Mouse (Mus musculus): ENCODE data around the gene Otop2. TPM values are rescaled to one million over a fixed set of nuclear protein-coding genes. Genes with fewer than 3 reads are reported as not detected.

Otop2 gene
- polyA plus RNA-seq, 1 experiment: not detected

GRCm38 (mm10) chr11:115292631-115293375, 14.2 kb upstream of the Otop2 start:
- no peak overlapping the region for H3K27ac ChIP-seq (ENCODE audit: insufficient read depth, low read depth, low read length)
- no peak overlapping the region for H3K4me3 ChIP-seq (ENCODE audit: insufficient read depth, low read length)
- H3K4me1 ChIP-seq (ENCODE audit: control insufficient read depth, insufficient read depth, low read length): peaks cover 23% of the 10 kb centered on the region
- TF ChIP-seq POLR2A (IDR thresholded peaks at IDR 0.05; ENCODE audit: borderline replicate concordance, low read depth, low read length): no peak
- no peak for TF ChIP-seq CTCF (IDR thresholded peaks at IDR 0.05; ENCODE audit: low read depth, low read length)

- Histone ChIP-seq H3K4me3 (ENCODE audit: insufficient read depth, low read length) (no peak overlapping the region), H3K4me1 (ENCODE audit: control insufficient read depth, insufficient read depth, low read length) (peaks cover 12% of the 10 kb centered on the region)
- TF ChIP-seq CTCF (IDR thresholded peaks at IDR 0.05; ENCODE audit: low read depth, low read length): no peak
- TF ChIP-seq POLR2A (IDR thresholded peaks at IDR 0.05; ENCODE audit: borderline replicate concordance, low read depth, low read length): no peak
Measured at GRCm38 (mm10) chr11:115295939-115296338, 11.0 kb upstream of the Otop2 start.

GRCm38 (mm10) chr11:115296471-115297210, 10.3 kb upstream of the Otop2 start:
- TF ChIP-seq CTCF (IDR thresholded peaks at IDR 0.05; ENCODE audit: low read depth, low read length) (no peak), POLR2A (IDR thresholded peaks at IDR 0.05; ENCODE audit: borderline replicate concordance, low read depth, low read length) (no peak)
- peaks cover 7% of the 10 kb centered on the region for H3K4me1 ChIP-seq (ENCODE audit: control insufficient read depth, insufficient read depth, low read length)
- peak overlapping the region; percentile 69 for H3K4me3 ChIP-seq (ENCODE audit: insufficient read depth, low read length)
- H3K27ac ChIP-seq (ENCODE audit: insufficient read depth, low read depth, low read length): no peak overlapping the region

More at GRCm38 (mm10) chr11:115295939-115296338, 11.0 kb upstream of the Otop2 start:
- H3K27ac ChIP-seq (ENCODE audit: insufficient read depth, low read depth, low read length): no peak overlapping the region

- peaks cover 3% of the 10 kb centered on the region; the same call in 1 of the 2 replicates for H3K4me1 ChIP-seq (ENCODE audit: control insufficient read depth, insufficient read depth, low read length)
- no peak within 1 kb of the TSS for H3K27ac ChIP-seq (ENCODE audit: insufficient read depth, low read depth, low read length)
- H3K4me3 ChIP-seq (ENCODE audit: insufficient read depth, low read length): peak within 1 kb of the TSS; percentile 69
- TF ChIP-seq POLR2A (IDR thresholded peaks at IDR 0.05; ENCODE audit: borderline replicate concordance, low read depth, low read length) (no peak), CTCF (IDR thresholded peaks at IDR 0.05; ENCODE audit: low read depth, low read length) (no peak)
Measured at GRCm38 (mm10) chr11:115297214-115297826, 9.6 kb upstream of the Otop2 start, which contains the start of gene Fads6. Gene Fads6, minus strand, starts transcription at chr11:115297663.

GRCm38 (mm10) chr11:115298160-115298559, 8.8 kb upstream of the Otop2 start:
- Histone ChIP-seq H3K4me3 (ENCODE audit: insufficient read depth, low read length) (no peak overlapping the region), H3K4me1 (ENCODE audit: control insufficient read depth, insufficient read depth, low read length) (peaks cover 3% of the 10 kb centered on the region; the same call in 1 of the 2 replicates), H3K27ac (ENCODE audit: insufficient read depth, low read depth, low read length) (no peak overlapping the region)
- TF ChIP-seq POLR2A (IDR thresholded peaks at IDR 0.05; ENCODE audit: borderline replicate concordance, low read depth, low read length) (no peak), CTCF (IDR thresholded peaks at IDR 0.05; ENCODE audit: low read depth, low read length) (no peak)

GRCm38 (mm10) chr11:115300745-115301144, 6.2 kb upstream of the Otop2 start:
- Histone ChIP-seq H3K4me1 (ENCODE audit: control insufficient read depth, insufficient read depth, low read length) (peaks cover 3% of the 10 kb centered on the region; the same call in 1 of the 2 replicates), H3K27ac (ENCODE audit: insufficient read depth, low read depth, low read length) (no peak overlapping the region), H3K4me3 (ENCODE audit: insufficient read depth, low read length) (no peak overlapping the region)
- TF ChIP-seq POLR2A (IDR thresholded peaks at IDR 0.05; ENCODE audit: borderline replicate concordance, low read depth, low read length) (no peak), CTCF (IDR thresholded peaks at IDR 0.05; ENCODE audit: low read depth, low read length) (no peak)

GRCm38 (mm10) chr11:115301351-115301750, 5.6 kb upstream of the Otop2 start:
- H3K4me3 ChIP-seq (ENCODE audit: insufficient read depth, low read length): no peak overlapping the region
- peaks cover 3% of the 10 kb centered on the region; the same call in 1 of the 2 replicates for H3K4me1 ChIP-seq (ENCODE audit: control insufficient read depth, insufficient read depth, low read length)
- H3K27ac ChIP-seq (ENCODE audit: insufficient read depth, low read depth, low read length): no peak overlapping the region
- no peak for TF ChIP-seq CTCF (IDR thresholded peaks at IDR 0.05; ENCODE audit: low read depth, low read length)
- no peak for TF ChIP-seq POLR2A (IDR thresholded peaks at IDR 0.05; ENCODE audit: borderline replicate concordance, low read depth, low read length)

GRCm38 (mm10) chr11:115303167-115303566, 3.8 kb upstream of the Otop2 start:
- no peaks in the 10 kb centered on the region for H3K4me1 ChIP-seq (ENCODE audit: control insufficient read depth, insufficient read depth, low read length)
- H3K4me3 ChIP-seq (ENCODE audit: insufficient read depth, low read length): no peak overlapping the region
- no peak overlapping the region for H3K27ac ChIP-seq (ENCODE audit: insufficient read depth, low read depth, low read length)
- TF ChIP-seq CTCF (IDR thresholded peaks at IDR 0.05; ENCODE audit: low read depth, low read length): no peak
- no peak for TF ChIP-seq POLR2A (IDR thresholded peaks at IDR 0.05; ENCODE audit: borderline replicate concordance, low read depth, low read length)

GRCm38 (mm10) chr11:115308781-115309180, 1.8 kb downstream of the Otop2 start:
- no peak overlapping the region for H3K4me3 ChIP-seq (ENCODE audit: insufficient read depth, low read length)
- H3K27ac ChIP-seq (ENCODE audit: insufficient read depth, low read depth, low read length): no peak overlapping the region
- no peaks in the 10 kb centered on the region for H3K4me1 ChIP-seq (ENCODE audit: control insufficient read depth, insufficient read depth, low read length)
- TF ChIP-seq POLR2A (IDR thresholded peaks at IDR 0.05; ENCODE audit: borderline replicate concordance, low read depth, low read length): no peak

Measured in bone marrow macrophage, adult 2 months (primary cell).